Mouse (Mus musculus): ENCODE data around the gene Dnajb7. TPM values are rescaled to one million over a fixed set of nuclear protein-coding genes. Genes with fewer than 3 reads are reported as not detected.

Gene Dnajb7
- 0.64 TPM for polyA plus RNA-seq (2015; fragmentation: Illumina TruSeq; extraction: RNeasy Lipid Tissue Mini Kit (QIAGEN cat#74804); ENCODE audit: insufficient read depth, low replicate concordance)

GRCm38 (mm10) chr15:81408199-81408598 lies at the start of gene Dnajb7:
TSS of gene Dnajb7 (minus strand) at chr15:81408299.

GRCm38 (mm10) chr15:81399638-81400315 lies 8.3 kb downstream of the Dnajb7 start, which contains the start of the genes St13 and Xpnpep3:
TSS of gene St13 (minus strand) at chr15:81400077.
TSS of gene Xpnpep3 (plus strand) at chr15:81400138.

GRCm38 (mm10) chr15:81360345-81361021 lies 47.6 kb downstream of the Dnajb7 start, which contains the start of gene Slc25a17:
TSS of gene Slc25a17 (minus strand) at chr15:81360812.

Other genes starting within 250 kb of the Dnajb7 start
- 28.4 TPM for gene Mrtfa, start 217.5 kb downstream of the Dnajb7 start, polyA plus RNA-seq (2015; fragmentation: Illumina TruSeq; extraction: RNeasy Lipid Tissue Mini Kit (QIAGEN cat#74804); ENCODE audit: insufficient read depth, low replicate concordance)
- gene Mchr1, start 172.8 kb downstream of the Dnajb7 start, polyA plus RNA-seq (2015; fragmentation: Illumina TruSeq; extraction: RNeasy Lipid Tissue Mini Kit (QIAGEN cat#74804); ENCODE audit: insufficient read depth, low replicate concordance): not detected
- 60.3 TPM for gene Slc25a17, start 47.5 kb downstream of the Dnajb7 start, polyA plus RNA-seq (2015; fragmentation: Illumina TruSeq; extraction: RNeasy Lipid Tissue Mini Kit (QIAGEN cat#74804); ENCODE audit: insufficient read depth, low replicate concordance)
- gene St13, start 8.2 kb downstream of the Dnajb7 start, polyA plus RNA-seq (2015; fragmentation: Illumina TruSeq; extraction: RNeasy Lipid Tissue Mini Kit (QIAGEN cat#74804); ENCODE audit: insufficient read depth, low replicate concordance): 197 TPM
- 13.0 TPM for gene Xpnpep3, start 8.2 kb downstream of the Dnajb7 start, polyA plus RNA-seq (2015; fragmentation: Illumina TruSeq; extraction: RNeasy Lipid Tissue Mini Kit (QIAGEN cat#74804); ENCODE audit: insufficient read depth, low replicate concordance)
- gene Rbx1, start 58.0 kb upstream of the Dnajb7 start, polyA plus RNA-seq (2015; fragmentation: Illumina TruSeq; extraction: RNeasy Lipid Tissue Mini Kit (QIAGEN cat#74804); ENCODE audit: insufficient read depth, low replicate concordance): 151 TPM
- gene Ep300, start 177.1 kb upstream of the Dnajb7 start, polyA plus RNA-seq (2015; fragmentation: Illumina TruSeq; extraction: RNeasy Lipid Tissue Mini Kit (QIAGEN cat#74804); ENCODE audit: insufficient read depth, low replicate concordance): 110 TPM